Mouse (Mus musculus) urinary bladder, postnatal 36 days (tissue): ENCODE results near the gene Dnah6.
A peak's percentile ranks its signal among the peaks of the same experiment; 100 is the strongest.

Source experiments
- DNase-seq, 2 experiments: peaks; one replicate each; pipeline ENCODE4 v3.0.0; 2022; ENCODE audit warnings: low spot score in 2 of 2, mixed read lengths in 1 of 2

The Dnah6 gene

GRCm38 (mm10) chr6:73028853-73029252 lies 192.6 kb downstream of the Dnah6 start:
- no peak for DNase-seq

- no peak for DNase-seq
These were observed 193.6 kb downstream of the Dnah6 start for GRCm38 (mm10) chr6:73027881-73028280.

GRCm38 (mm10) chr6:73026898-73027297 lies 194.6 kb downstream of the Dnah6 start:
- no peak for DNase-seq

- DNase-seq: no peak
These were observed 201.4 kb downstream of the Dnah6 start for GRCm38 (mm10) chr6:73020061-73020460.

GRCm38 (mm10) chr6:73018725-73019280 lies 202.6 kb downstream of the Dnah6 start:
- DNase-seq: no peak

- DNase-seq: no peak
These were observed 206.9 kb downstream of the Dnah6 start for GRCm38 (mm10) chr6:73014317-73015160.

- DNase-seq: no peak
These were observed 208.5 kb downstream of the Dnah6 start for GRCm38 (mm10) chr6:73012931-73013330.

- no peak for DNase-seq
These were observed 209.6 kb downstream of the Dnah6 start for GRCm38 (mm10) chr6:73011827-73012226.

GRCm38 (mm10) chr6:73010073-73010472 lies 211.4 kb downstream of the Dnah6 start:
- peak; percentile 62 to 63 for DNase-seq

- no peak for DNase-seq
These were observed 217.8 kb downstream of the Dnah6 start for GRCm38 (mm10) chr6:73003601-73004000.

GRCm38 (mm10) chr6:73002391-73002790 lies 219.1 kb downstream of the Dnah6 start:
- DNase-seq: no peak

GRCm38 (mm10) chr6:72998809-72999208 lies 222.6 kb downstream of the Dnah6 start:
- no peak for DNase-seq

- DNase-seq: no peak
These were observed 227.8 kb downstream of the Dnah6 start for GRCm38 (mm10) chr6:72993688-72994082.

GRCm38 (mm10) chr6:72993054-72993687 lies 228.3 kb downstream of the Dnah6 start:
- peak; percentile 41 to 48 for DNase-seq

GRCm38 (mm10) chr6:72990206-72990605 lies 231.2 kb downstream of the Dnah6 start:
- no peak for DNase-seq

- DNase-seq: no peak
These were observed 232.3 kb downstream of the Dnah6 start for GRCm38 (mm10) chr6:72989028-72989736.

GRCm38 (mm10) chr6:72982506-72982905 lies 238.9 kb downstream of the Dnah6 start:
- DNase-seq: no peak

GRCm38 (mm10) chr6:72981851-72982250 lies 239.6 kb downstream of the Dnah6 start:
- no peak for DNase-seq

- DNase-seq: peak; percentile 29 to 43
These were observed 240.3 kb downstream of the Dnah6 start for GRCm38 (mm10) chr6:72981124-72981651.

- DNase-seq: no peak
These were observed 244.6 kb downstream of the Dnah6 start for GRCm38 (mm10) chr6:72976866-72977265.

GRCm38 (mm10) chr6:72971074-72971473 lies 250.4 kb downstream of the Dnah6 start:
- no peak for DNase-seq

GRCm38 (mm10) chr6:72969787-72970186 lies 251.7 kb downstream of the Dnah6 start:
- DNase-seq: no peak
